Mouse (Mus musculus): ENCODE measurements around the gene Frmd5. TPM values are rescaled to one million over a fixed set of nuclear protein-coding genes. Genes with fewer than 3 reads are reported as not detected.

Gene Frmd5
- polyA plus RNA-seq, 1 experiment: 0.44 TPM

DNA sequence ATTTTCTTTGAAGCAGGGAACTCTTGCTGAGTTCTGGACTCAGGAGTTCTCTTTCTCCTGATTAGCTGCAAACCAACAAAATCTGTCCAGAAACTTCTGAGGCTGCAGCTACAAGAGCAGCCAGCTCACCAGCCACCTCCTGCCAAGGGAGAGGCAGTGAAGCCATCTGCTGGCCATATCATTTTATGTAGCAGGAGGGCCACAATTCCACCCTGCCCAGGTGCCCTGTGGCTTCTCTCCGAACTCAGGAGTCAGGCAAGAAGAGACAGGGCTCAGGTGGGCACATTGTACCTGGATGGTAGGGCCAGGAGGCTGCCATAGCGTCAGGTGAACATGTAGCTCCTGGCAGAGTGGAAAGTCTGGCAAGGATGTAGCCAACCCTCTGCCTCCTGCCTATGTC lies 210.3 kb downstream of the Frmd5 start:
- Histone ChIP-seq H3K79me2 (ENCODE audit: control insufficient read depth, insufficient read depth) (no peaks in the 10 kb centered on the region), H3K4me3 (no peak overlapping the region), H3ac (ENCODE audit: control insufficient read depth, insufficient read length) (no peak overlapping the region), H3K36me3 (ENCODE audit: control insufficient read depth, insufficient read depth) (no peaks in the 10 kb centered on the region), H3K4me2 (ENCODE audit: low read depth) (no peak overlapping the region), H3K27me3 (ENCODE audit: control insufficient read depth, insufficient read depth, insufficient read length) (no peaks in the 10 kb centered on the region)
- no peak for TF ChIP-seq MAX (IDR thresholded peaks at IDR 0.05; ENCODE audit: low read depth)
- no peak for TF ChIP-seq MYOD1 (IDR thresholded peaks at IDR 0.05; ENCODE audit: control insufficient read depth in 1 of 3, insufficient read length in 2 of 3, low read depth in 2 of 3)
- no peak for TF ChIP-seq USF1 (IDR thresholded peaks at IDR 0.05; ENCODE audit: low read depth)
- no peak for TF ChIP-seq SRF (IDR thresholded peaks at IDR 0.05; ENCODE audit: control insufficient read depth, insufficient read length, low read depth)
- TF ChIP-seq CEBPB (IDR thresholded peaks at IDR 0.05; ENCODE audit: insufficient read depth, poor library complexity, severe bottlenecking): no peak
- no peak for TF ChIP-seq TCF12 (IDR thresholded peaks at IDR 0.05; ENCODE audit: insufficient read depth, poor library complexity, severe bottlenecking)
- no peak for TF ChIP-seq POLR2A (IDR thresholded peaks at IDR 0.05; ENCODE audit: insufficient read length, low read depth)
- TF ChIP-seq E2F4 (IDR thresholded peaks at IDR 0.05; ENCODE audit: insufficient read depth): no peak
- no peak for TF ChIP-seq POLR2AphosphoS2 (IDR thresholded peaks at IDR 0.05; ENCODE audit: insufficient read length, low read depth)
- TF ChIP-seq TCF3 (IDR thresholded peaks at IDR 0.05; ENCODE audit: insufficient read length, low read depth): no peak
- no peak for TF ChIP-seq REST (IDR thresholded peaks at IDR 0.05; ENCODE audit: insufficient read depth, insufficient read length)
- no peak for TF ChIP-seq MYOG (IDR thresholded peaks at IDR 0.05; ENCODE audit: control insufficient read depth in 1 of 3, insufficient read depth in 1 of 3, insufficient read length in 2 of 3, low read depth in 2 of 3)

DNA sequence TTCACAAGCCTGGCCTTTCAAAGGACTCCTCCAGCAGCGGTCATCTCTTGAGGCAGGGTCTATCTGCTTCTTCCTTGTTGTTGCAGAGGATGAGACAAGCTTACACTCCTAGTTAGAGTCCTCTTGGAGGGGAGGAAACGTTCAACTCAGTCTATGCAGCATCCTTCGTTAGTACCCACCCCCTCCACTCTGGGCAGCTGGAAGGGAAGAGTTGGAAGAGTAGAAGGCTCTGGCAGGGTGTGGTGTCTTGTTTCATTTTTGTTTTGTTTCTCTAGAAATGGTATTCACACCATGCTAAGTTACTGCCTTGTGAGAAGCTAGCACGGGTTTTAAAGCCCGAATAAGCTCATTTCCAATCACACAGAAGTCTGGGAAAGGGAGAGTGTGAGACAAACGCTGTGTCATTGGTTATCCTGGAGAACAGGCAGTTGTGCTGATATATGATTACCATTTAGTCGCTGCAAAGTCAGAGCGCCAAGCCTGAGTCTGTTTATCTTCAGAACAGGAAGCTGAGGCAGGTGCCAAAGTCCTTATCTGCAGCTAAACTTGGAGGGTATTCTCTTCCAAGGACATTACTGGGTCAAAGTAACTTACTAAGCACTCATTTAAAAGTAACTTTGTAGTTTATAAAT lies 212.1 kb downstream of the Frmd5 start:
- no peaks in the 10 kb centered on the region for H3K79me2 ChIP-seq (ENCODE audit: control insufficient read depth, insufficient read depth)
- H3K27me3 ChIP-seq (ENCODE audit: control insufficient read depth, insufficient read depth, insufficient read length): no peaks in the 10 kb centered on the region
- peak overlapping the region; percentile 72 for H3K4me2 ChIP-seq (ENCODE audit: low read depth)
- no peak overlapping the region for H3ac ChIP-seq (ENCODE audit: control insufficient read depth, insufficient read length)
- no peaks in the 10 kb centered on the region for H3K36me3 ChIP-seq (ENCODE audit: control insufficient read depth, insufficient read depth)
- H3K4me3 ChIP-seq: no peak overlapping the region
- TF ChIP-seq SRF (IDR thresholded peaks at IDR 0.05; ENCODE audit: control insufficient read depth, insufficient read length, low read depth) (no peak), E2F4 (IDR thresholded peaks at IDR 0.05; ENCODE audit: insufficient read depth) (no peak), CEBPB (IDR thresholded peaks at IDR 0.05; ENCODE audit: insufficient read depth, poor library complexity, severe bottlenecking) (no peak), MYOD1 (IDR thresholded peaks at IDR 0.05; ENCODE audit: control insufficient read depth in 1 of 3, insufficient read length in 2 of 3, low read depth in 2 of 3) (no peak), MYOG (IDR thresholded peaks at IDR 0.05; ENCODE audit: control insufficient read depth in 1 of 3, insufficient read depth in 1 of 3, insufficient read length in 2 of 3, low read depth in 2 of 3) (no peak)

DNA sequence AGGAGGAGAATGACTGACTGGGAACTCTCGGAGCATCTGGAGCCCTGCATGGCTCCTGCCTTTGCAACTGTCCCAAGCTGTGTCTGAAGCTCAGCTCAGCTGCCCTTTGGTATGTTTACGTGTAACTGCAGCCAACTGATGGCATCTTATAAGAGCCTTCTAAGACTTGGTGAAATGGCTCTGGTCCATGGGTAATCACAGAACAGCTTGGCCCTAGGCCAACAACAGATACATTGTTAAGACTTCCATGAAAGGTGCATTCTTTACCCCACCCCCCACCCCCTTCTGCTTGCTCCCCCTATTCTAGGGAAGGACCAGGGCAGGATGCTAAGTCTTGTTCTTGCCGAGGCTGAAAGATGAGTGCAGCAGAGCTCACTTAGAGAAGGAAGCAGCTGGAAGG lies 212.8 kb downstream of the Frmd5 start:
- Histone ChIP-seq H3K27me3 (ENCODE audit: control insufficient read depth, insufficient read depth, insufficient read length) (no peaks in the 10 kb centered on the region), H3K4me3 (no peak overlapping the region), H3K79me2 (ENCODE audit: control insufficient read depth, insufficient read depth) (no peaks in the 10 kb centered on the region), H3K4me2 (ENCODE audit: low read depth) (peak overlapping the region; percentile 72), H3K36me3 (ENCODE audit: control insufficient read depth, insufficient read depth) (no peaks in the 10 kb centered on the region), H3ac (ENCODE audit: control insufficient read depth, insufficient read length) (no peak overlapping the region)
- TF ChIP-seq POLR2A (IDR thresholded peaks at IDR 0.05; ENCODE audit: insufficient read length, low read depth) (no peak), CEBPB (IDR thresholded peaks at IDR 0.05; ENCODE audit: insufficient read depth, poor library complexity, severe bottlenecking) (no peak), TCF3 (IDR thresholded peaks at IDR 0.05; ENCODE audit: insufficient read length, low read depth) (no peak), POLR2AphosphoS2 (IDR thresholded peaks at IDR 0.05; ENCODE audit: insufficient read length, low read depth) (no peak), MYOG (IDR thresholded peaks at IDR 0.05; ENCODE audit: control insufficient read depth in 1 of 3, insufficient read depth in 1 of 3, insufficient read length in 2 of 3, low read depth in 2 of 3) (no peak), TCF12 (IDR thresholded peaks at IDR 0.05; ENCODE audit: insufficient read depth, poor library complexity, severe bottlenecking) (no peak), E2F4 (IDR thresholded peaks at IDR 0.05; ENCODE audit: insufficient read depth) (no peak), MYOD1 (IDR thresholded peaks at IDR 0.05; ENCODE audit: control insufficient read depth in 1 of 3, insufficient read length in 2 of 3, low read depth in 2 of 3) (no peak), SRF (IDR thresholded peaks at IDR 0.05; ENCODE audit: control insufficient read depth, insufficient read length, low read depth) (no peak), REST (IDR thresholded peaks at IDR 0.05; ENCODE audit: insufficient read depth, insufficient read length) (no peak), USF1 (IDR thresholded peaks at IDR 0.05; ENCODE audit: low read depth) (no peak), MAX (IDR thresholded peaks at IDR 0.05; ENCODE audit: low read depth) (no peak)

DNA sequence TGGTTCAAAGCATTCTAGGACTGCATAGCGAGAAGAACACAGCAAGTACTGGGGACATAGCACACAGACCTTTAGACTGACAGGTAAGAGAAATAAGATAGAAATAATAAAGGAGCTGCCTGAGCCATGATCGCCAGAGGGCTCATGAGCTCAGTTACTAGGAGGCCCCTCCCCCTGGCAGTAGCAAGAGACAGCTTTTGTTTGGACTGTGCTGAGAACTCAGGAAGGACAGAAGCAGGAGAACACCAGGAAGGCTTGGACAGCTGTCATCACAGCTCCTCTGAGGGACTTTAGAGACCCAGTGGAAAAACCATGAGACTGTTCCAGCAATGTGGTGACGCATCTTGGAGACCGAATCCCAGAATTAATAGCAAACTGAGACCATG lies 218.6 kb downstream of the Frmd5 start:
- no peaks in the 10 kb centered on the region for H3K27me3 ChIP-seq (ENCODE audit: control insufficient read depth, insufficient read depth, insufficient read length)
- peak in 1 of 3 experiments; percentile 5 for TF ChIP-seq MYOD1 (IDR thresholded peaks at IDR 0.05; ENCODE audit: control insufficient read depth in 1 of 3, insufficient read length in 2 of 3, low read depth in 2 of 3)
- TF ChIP-seq POLR2AphosphoS2 (IDR thresholded peaks at IDR 0.05; ENCODE audit: insufficient read length, low read depth): no peak
- no peak overlapping the region for H3K4me3 ChIP-seq
- H3K79me2 ChIP-seq (ENCODE audit: control insufficient read depth, insufficient read depth): no peaks in the 10 kb centered on the region
- H3K4me2 ChIP-seq (ENCODE audit: low read depth): peak overlapping the region; percentile 61
- H3K36me3 ChIP-seq (ENCODE audit: control insufficient read depth, insufficient read depth): no peaks in the 10 kb centered on the region
- no peak overlapping the region for H3ac ChIP-seq (ENCODE audit: control insufficient read depth, insufficient read length)

DNA sequence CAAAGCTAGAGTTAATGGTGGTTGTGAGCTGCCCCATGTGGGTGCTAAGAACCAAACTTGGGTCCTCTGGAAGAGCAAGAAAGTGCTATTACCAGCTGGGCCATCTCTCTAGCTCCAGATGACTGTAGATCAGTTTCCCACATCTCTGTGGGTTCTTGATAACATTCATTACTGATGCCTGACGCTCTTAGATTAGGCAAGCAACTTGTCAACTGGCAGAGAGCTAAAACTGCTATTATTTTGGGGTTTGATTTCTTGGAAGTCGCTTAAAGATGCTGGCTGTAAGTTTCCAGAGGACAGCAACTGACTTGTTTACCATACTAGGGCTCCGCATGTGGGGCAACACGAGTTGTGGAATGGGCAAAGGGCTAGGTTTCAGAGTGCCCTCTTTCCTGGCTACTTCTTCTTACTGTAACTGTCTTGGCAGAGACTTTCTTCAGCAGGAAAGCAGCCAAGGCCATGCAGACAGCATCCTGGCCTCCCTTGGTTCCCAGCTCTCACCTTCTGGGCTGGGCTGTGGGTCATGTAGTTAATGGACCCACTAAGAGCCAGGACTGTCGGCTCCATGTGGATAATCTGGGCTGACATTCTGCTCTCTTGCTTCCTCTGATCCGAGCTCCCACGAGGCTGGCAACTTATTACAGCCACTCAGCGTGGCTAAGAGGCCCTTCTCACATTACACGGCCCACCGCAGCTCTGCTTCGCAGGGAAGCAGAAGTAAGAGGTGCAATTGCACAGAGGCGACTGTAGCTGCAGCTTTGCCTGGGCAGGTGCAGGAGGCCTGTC lies 219.2 kb downstream of the Frmd5 start:
- H3K79me2 ChIP-seq (ENCODE audit: control insufficient read depth, insufficient read depth): no peaks in the 10 kb centered on the region
- H3K4me3 ChIP-seq: no peak overlapping the region
- peak overlapping the region; percentile 61 for H3K4me2 ChIP-seq (ENCODE audit: low read depth)
- no peaks in the 10 kb centered on the region for H3K36me3 ChIP-seq (ENCODE audit: control insufficient read depth, insufficient read depth)
- TF ChIP-seq MYOD1 (IDR thresholded peaks at IDR 0.05; ENCODE audit: control insufficient read depth in 1 of 3, insufficient read length in 2 of 3, low read depth in 2 of 3): peak in 1 of 3 experiments; percentile 65
- TF ChIP-seq POLR2AphosphoS2 (IDR thresholded peaks at IDR 0.05; ENCODE audit: insufficient read length, low read depth): no peak
- no peak overlapping the region for H3ac ChIP-seq (ENCODE audit: control insufficient read depth, insufficient read length)
- no peaks in the 10 kb centered on the region for H3K27me3 ChIP-seq (ENCODE audit: control insufficient read depth, insufficient read depth, insufficient read length)
